Mouse (Mus musculus) v-Abl transformed pro-B cells (cell line): ENCODE results near the gene Atn1.

Experiments used
- in situ Hi-C, 2 experiments: fragments of 400-800 bp; cut with MboI; formaldehyde crosslinking; loops; one replicate each; pipeline ENCODE4 v1.15.1; 2025; ENCODE audit not compliant: unreplicated experiment in 2 of 2

The Atn1 gene

GRCm38 (mm10) chr6:124769101-124769765 is 12.9 kb upstream of the Atn1 start, which contains the start of gene Eno2:
TSS of gene Eno2 (minus strand) at chr6:124769673.
- in situ Hi-C loops: loop anchor here (10.0 to 25.0 kb wide), 2 partner anchors 264 to 357 kb away; partner anchors contain the start of gene Pex5 (in 1 of the 2)

DNA sequence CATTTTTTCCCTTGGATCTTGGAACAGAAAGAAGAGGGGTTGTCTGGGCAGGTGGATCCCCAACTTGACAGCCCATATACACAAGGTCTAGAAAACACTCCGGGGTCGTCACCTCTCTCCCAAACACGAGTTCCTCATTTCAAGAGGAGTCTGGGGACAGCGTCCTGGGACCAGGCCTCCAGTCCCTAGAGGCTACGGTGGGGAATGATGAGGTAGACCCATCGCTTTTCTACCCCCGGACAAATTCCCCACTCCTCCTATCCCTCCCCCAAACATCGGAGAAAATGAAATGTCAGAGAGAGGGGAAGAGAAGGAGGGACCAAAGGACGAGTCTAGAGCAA is 12.3 kb upstream of the Atn1 start:
- in situ Hi-C loops: loop anchor here (10.0 to 25.0 kb wide), 2 partner anchors 264 to 356 kb away; partner anchors contain the start of gene Pex5 (in 1 of the 2)

- in situ Hi-C loops: loop anchor here (10.0 to 25.0 kb wide), 2 partner anchors 263 to 356 kb away; partner anchors contain the start of gene Pex5 (in 1 of the 2)
These were observed 11.8 kb upstream of the Atn1 start for GRCm38 (mm10) chr6:124767920-124768703.

GRCm38 (mm10) chr6:124767536-124767919 is 11.2 kb upstream of the Atn1 start:
- in situ Hi-C loops: loop anchor here (10.0 to 25.0 kb wide), 2 partner anchors 263 to 355 kb away; partner anchors contain the start of gene Pex5 (in 1 of the 2)

GRCm38 (mm10) chr6:124765951-124766350 is 9.6 kb upstream of the Atn1 start:
- in situ Hi-C loops: loop anchor here (10.0 to 25.0 kb wide), 2 partner anchors 261 to 354 kb away; partner anchors contain the start of gene Pex5 (in 1 of the 2)

DNA sequence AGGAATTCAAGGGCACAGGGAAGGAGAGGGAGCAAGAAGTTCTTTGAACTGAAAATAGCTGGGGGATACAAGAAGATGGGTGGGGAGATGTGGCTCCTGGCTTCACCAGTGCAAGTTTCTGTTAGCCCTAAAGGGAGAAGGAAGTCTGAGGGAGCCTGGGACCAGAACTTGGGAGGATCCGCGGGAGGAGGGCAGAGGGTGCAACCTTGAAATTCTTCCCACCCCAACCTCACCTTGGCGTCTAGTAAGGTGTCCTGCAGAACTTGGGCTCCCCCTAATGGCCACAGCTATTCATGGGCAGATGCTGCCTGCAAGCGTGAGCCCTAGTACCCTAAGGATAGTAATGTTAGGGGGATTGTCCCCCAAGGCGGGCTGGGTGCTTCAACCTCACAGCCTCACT is 2.9 kb upstream of the Atn1 start:
- in situ Hi-C loops: loop anchor here in 1 of 2 experiments (25.0 kb wide), 1 partner anchor 347 kb away; the partner anchor contains the start of gene Pex5

GRCm38 (mm10) chr6:124758849-124759232 is 2.5 kb upstream of the Atn1 start:
- in situ Hi-C loops: loop anchor here in 1 of 2 experiments (25.0 kb wide), 1 partner anchor 347 kb away; the partner anchor contains the start of gene Pex5

DNA sequence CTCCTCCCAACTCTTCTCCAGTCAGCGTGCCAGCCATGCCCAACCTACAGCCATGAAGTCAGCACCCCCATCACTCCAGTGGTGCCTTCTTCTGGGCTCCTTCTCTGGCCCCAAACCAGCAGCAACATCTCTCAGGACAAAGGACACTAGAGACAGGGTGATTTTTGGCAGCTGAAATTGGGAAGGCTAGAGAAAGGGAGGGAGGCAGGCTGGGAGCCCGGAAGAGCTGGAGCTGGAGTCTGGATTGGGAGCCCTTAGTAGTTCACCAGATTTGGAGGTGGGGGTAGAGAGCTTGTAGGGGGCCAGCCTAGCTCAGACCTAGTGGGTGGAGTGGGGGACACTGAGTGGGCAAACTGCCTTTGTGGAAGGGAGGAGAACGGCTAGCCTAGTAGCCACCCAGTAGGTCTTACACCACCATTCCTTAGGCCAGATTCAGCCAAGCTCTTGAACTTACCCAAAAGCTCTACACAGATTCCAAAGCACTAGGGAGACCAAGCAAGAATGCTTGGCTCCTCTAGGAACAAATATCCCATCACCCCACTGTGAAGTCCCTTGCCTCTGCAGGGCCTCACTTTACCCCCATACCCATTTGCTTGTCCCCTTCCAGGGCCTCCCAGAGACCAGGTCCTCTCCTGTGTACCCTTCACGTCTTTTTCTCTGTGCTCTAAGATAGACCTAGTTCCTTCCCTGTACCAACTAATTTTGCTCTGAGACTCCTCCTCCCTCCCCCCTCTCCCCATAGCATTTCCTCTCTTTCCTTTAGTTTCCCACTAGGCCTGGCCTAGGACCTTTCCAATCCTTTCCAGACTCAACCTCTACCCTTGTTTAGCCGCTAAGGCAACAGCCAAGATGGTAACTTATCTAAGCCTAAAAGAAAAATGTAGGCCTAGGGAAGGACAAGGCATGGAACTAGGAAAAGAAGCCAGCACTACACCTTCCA is 1.9 kb upstream of the Atn1 start:
- in situ Hi-C loops: loop anchor here in 1 of 2 experiments (25.0 kb wide), 1 partner anchor 346 kb away; the partner anchor contains the start of gene Pex5

- in situ Hi-C loops: loop anchor here in 1 of 2 experiments (25.0 kb wide), 1 partner anchor 345 kb away; the partner anchor contains the start of gene Pex5
These were observed 1.1 kb upstream of the Atn1 start for GRCm38 (mm10) chr6:124757351-124757880.

DNA sequence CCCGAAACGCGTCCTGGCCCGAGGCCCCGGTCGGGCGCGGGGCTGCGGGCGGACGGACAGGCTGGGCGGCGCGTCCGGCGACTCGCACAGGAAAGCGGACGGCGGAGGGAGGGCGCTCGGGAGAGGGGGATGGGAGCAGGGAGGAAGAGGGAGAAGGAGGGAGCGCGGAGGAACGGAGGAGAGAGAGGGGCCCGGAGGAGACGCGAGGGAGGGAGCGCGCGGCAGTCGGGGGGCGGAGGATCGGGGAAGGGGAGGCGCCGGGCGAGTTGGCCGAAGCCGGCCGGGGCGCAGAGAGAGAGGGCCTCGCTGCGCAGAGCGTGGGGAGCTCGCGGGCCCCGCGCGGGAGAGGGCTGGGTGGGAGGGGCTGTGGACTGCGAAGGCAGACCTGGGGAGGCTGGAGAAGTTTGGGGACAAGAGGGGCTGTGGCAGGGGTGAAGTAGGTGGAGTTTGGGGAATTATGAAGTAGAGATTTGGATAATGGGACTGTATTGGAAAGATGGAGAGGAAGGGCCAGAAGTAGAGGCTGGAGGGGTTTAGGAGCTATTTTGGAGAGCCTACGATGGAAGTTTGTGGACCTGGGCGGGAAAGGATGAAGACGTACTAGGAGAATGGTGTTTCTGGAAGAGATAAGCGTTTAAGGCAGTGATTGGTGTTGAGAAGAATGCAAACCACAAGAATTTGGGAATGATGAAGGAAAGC is 477 bp upstream of the Atn1 start:
- in situ Hi-C loops: loop anchor here in 1 of 2 experiments (25.0 kb wide), 1 partner anchor 344 kb away; the partner anchor contains the start of gene Pex5

DNA sequence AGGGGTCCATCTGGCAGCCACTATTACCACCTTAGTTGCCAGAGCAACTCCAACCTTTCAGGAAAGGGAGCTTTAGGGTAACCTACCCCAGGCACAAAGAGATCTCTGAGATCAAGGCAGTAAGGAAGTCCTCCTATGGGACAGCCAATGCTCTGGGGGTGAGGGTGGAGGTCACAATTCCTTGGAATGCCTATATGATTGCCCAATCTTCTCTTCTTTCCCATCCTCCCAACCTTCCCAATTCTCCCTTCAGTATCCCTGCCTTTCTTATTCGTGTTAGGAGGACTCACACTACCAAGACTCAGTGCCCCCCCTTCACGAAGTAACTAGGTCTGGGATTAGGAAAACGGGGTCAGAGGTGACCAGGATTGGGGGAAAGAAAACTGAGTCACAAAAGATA is 1.0 kb downstream of the Atn1 start:
- in situ Hi-C loops: loop anchor here in 1 of 2 experiments (25.0 kb wide), 1 partner anchor 343 kb away; the partner anchor contains the start of gene Pex5

- in situ Hi-C loops: loop anchor here (5.0 to 25.0 kb wide), 2 partner anchors 42 to 342 kb away; partner anchors contain the start of genes Emg1 (in 1 of the 2), Pex5 (in 1 of the 2) and Phb2 (in 1 of the 2)
These were observed 2.5 kb downstream of the Atn1 start for GRCm38 (mm10) chr6:124753861-124754260.

DNA sequence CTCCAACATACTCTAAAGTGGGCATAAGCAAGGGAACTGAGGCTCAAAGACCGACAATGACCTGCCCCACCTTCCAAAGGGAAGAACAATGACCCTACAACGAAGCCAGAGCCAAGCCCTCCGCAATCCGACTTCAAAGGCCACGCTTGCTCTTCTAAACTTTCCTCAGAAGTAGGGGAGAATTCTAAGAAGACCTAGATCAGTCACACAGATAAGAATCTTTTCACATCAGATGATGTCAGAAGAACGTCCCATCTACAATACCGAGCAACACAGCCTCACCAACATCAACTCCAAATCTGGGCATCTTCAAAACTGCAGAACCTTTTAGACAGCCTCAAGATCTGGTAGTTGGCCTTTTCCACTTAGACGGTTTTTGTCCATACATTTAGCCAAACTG is 5.9 kb downstream of the Atn1 start:
- in situ Hi-C loops: loop anchor here (5.0 to 25.0 kb wide), 2 partner anchors 38 to 338 kb away; partner anchors contain the start of genes Emg1 (in 1 of the 2), Pex5 (in 1 of the 2) and Phb2 (in 1 of the 2)

- in situ Hi-C loops: loop anchor here (5.0 to 10.0 kb wide), 2 partner anchors 35 to 328 kb away; partner anchors contain the start of genes Emg1 (in 1 of the 2) and Phb2 (in 1 of the 2)
These were observed 9.4 kb downstream of the Atn1 start for GRCm38 (mm10) chr6:124746654-124747632.

DNA sequence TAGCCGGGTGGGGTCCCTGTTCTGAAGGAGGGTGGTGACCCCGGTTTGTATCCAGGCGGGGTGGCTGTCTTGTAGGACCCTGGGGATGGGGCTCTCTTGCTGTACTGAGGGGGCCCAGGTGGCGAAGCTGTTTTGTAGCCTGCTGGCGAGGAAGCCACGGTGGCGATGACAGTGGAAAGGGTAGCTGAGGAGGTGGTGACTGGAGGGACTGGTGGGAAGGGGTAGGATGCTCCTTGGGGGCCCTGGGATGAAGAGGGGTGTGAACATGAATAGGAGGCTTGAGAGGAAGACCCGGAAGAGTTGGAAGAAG is 10.1 kb downstream of the Atn1 start:
- in situ Hi-C loops: loop anchor here (5.0 to 10.0 kb wide), 2 partner anchors 34 to 329 kb away; partner anchors contain the start of genes Emg1 (in 1 of the 2) and Phb2 (in 1 of the 2)

GRCm38 (mm10) chr6:124745490-124746295 is 10.6 kb downstream of the Atn1 start:
- in situ Hi-C loops: loop anchor here (5.0 to 10.0 kb wide), 2 partner anchors 33 to 329 kb away; partner anchors contain the start of genes Emg1 (in 1 of the 2) and Phb2 (in 1 of the 2)
